Mouse (Mus musculus): ENCODE results near the gene Olfr547. TPM values are rescaled to one million over a fixed set of nuclear protein-coding genes. Genes with fewer than 3 reads are reported as not detected.
A peak's percentile ranks its signal among the peaks of the same experiment; 100 is the strongest.
"Not testable (repeated sequence)": the region's sequence is repeated elsewhere in the genome, so short reads cannot be mapped to it uniquely, and the experiment has no call there.

Gene Olfr547
- polyA plus RNA-seq (2015; fragmentation: Nextera tagmentation; extraction: Ambion mirVana): not detected in 2 replicates

DNA sequence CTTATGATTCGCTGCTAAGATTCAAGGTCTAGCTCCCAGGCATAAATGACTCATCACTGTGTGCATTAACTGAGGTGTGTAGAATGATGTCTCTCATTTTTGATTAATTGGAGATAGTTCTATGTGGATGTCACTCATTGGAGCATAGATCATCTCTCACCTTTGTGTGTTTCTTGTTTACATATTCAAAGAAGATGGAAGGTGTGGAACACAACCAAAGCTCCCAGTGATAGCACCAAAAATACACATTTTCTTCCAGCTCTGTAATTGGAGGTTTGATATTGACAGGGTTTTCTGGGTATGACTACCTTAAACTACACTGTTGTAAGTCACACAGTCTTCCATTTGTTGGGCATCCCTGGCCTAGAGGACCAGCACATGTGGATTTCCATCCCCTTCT, at the start of gene Olfr547:
Olfr547 (plus strand) TSS at position 301 of the 400 bp plus-strand sequence.
- Histone ChIP-seq H3K36me3 (ENCODE audit: control insufficient read depth, insufficient read depth, low read length) (no peaks in the 10 kb centered on the region), H3K9me3 (ENCODE audit: control insufficient read depth, low read length) (no peaks in the 10 kb centered on the region), H3K9ac (ENCODE audit: low read length) (no peak within 1 kb of the TSS), H3K27ac (ENCODE audit: low read length) (no peak within 1 kb of the TSS), H3K4me2 (ENCODE audit: low read depth, low read length) (no peak within 1 kb of the TSS), H3K27me3 (ENCODE audit: control insufficient read depth, insufficient read depth, low read depth, low read length) (no peaks in the 10 kb centered on the region), H3K4me3 (ENCODE audit: low read length) (no peak within 1 kb of the TSS), H3K4me1 (replicated peaks; ENCODE audit: control insufficient read depth, insufficient read depth, low read length) (no peaks in the 10 kb centered on the region)
- no peak for ATAC-seq (ENCODE audit: low read depth)
- WGBS: 71% methylated on average over 1 of the region's 1 CpGs

DNA sequence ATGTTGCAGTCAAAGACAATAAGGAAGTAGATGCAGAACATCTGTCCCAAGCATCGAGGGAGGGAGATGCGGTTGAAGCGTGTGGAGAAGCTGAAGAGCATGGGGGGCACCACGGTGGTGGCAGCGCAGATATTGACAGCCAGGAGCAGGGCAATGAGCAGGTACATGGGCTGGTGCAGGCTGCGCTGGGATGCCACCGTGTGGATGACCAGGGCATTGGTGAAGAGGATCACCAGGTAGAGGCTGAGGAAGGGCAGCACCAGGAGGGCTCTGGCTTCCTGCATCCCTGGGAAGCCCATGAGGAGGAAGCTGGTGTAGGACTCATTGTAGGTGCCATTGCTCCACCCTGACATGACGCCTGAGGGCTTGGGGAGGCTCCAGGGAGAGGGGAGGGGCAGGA, 49.8 kb upstream of the Olfr547 start:
- not testable (repeated sequence) for H3K4me2 ChIP-seq (ENCODE audit: low read depth, low read length); H3K9ac ChIP-seq (ENCODE audit: low read length); ATAC-seq (ENCODE audit: low read depth); H3K9me3 ChIP-seq (ENCODE audit: control insufficient read depth, low read length); H3K4me3 ChIP-seq (ENCODE audit: low read length); H3K36me3 ChIP-seq (ENCODE audit: control insufficient read depth, insufficient read depth, low read length); H3K27me3 ChIP-seq (ENCODE audit: control insufficient read depth, insufficient read depth, low read depth, low read length); H3K27ac ChIP-seq (ENCODE audit: low read length)
- 71% methylated on average over 7 of the region's 8 CpGs for WGBS
- H3K4me1 ChIP-seq (replicated peaks; ENCODE audit: control insufficient read depth, insufficient read depth, low read length): peaks cover 13% of the 10 kb centered on the region

DNA sequence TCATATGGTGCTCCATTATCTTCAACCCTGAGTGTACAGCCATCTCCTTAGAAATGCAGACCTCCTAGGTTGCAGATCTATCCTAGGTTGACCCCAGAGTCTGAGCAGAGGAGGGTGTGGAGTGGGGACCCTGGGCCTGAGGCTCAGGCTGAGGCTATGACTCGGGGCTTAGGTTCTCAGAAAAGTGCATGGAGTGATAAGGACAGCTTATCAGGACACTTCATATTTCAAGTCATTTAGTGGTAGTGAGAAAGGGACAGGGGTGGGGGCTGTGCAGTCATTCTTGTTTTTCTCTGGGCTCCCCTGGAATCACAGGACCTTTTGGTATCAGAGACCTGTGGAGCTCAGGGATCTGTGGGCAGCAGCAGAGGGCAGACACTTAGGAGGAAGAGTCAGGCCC, 48.4 kb upstream of the Olfr547 start:
- Histone ChIP-seq H3K36me3 (ENCODE audit: control insufficient read depth, insufficient read depth, low read length) (no peaks in the 10 kb centered on the region), H3K4me2 (ENCODE audit: low read depth, low read length) (no peak overlapping the region), H3K9me3 (ENCODE audit: control insufficient read depth, low read length) (no peaks in the 10 kb centered on the region), H3K27me3 (ENCODE audit: control insufficient read depth, insufficient read depth, low read depth, low read length) (no peaks in the 10 kb centered on the region), H3K9ac (ENCODE audit: low read length) (no peak overlapping the region), H3K4me1 (replicated peaks; ENCODE audit: control insufficient read depth, insufficient read depth, low read length) (peaks cover under 1% of the 10 kb centered on the region), H3K27ac (ENCODE audit: low read length) (no peak overlapping the region), H3K4me3 (ENCODE audit: low read length) (no peak overlapping the region)
- no peak for ATAC-seq (ENCODE audit: low read depth)
- WGBS: 27% methylated on average over 1 of the region's 1 CpGs

GRCm38 (mm10) chr7:102488161-102488560, 46.4 kb upstream of the Olfr547 start, which contains the start of gene Olfr544:
TSS of gene Olfr544 (minus strand) at chr7:102488313.
- H3K36me3 ChIP-seq (ENCODE audit: control insufficient read depth, insufficient read depth, low read length): no peaks in the 10 kb centered on the region
- H3K27me3 ChIP-seq (ENCODE audit: control insufficient read depth, insufficient read depth, low read depth, low read length): no peaks in the 10 kb centered on the region
- no peak within 1 kb of the TSS for H3K4me2 ChIP-seq (ENCODE audit: low read depth, low read length)
- no peak within 1 kb of the TSS for H3K27ac ChIP-seq (ENCODE audit: low read length)
- no peaks in the 10 kb centered on the region for H3K4me1 ChIP-seq (replicated peaks; ENCODE audit: control insufficient read depth, insufficient read depth, low read length)
- H3K9me3 ChIP-seq (ENCODE audit: control insufficient read depth, low read length): no peaks in the 10 kb centered on the region
- ATAC-seq (ENCODE audit: low read depth): no peak
- H3K4me3 ChIP-seq (ENCODE audit: low read length): no peak within 1 kb of the TSS
- H3K9ac ChIP-seq (ENCODE audit: low read length): no peak within 1 kb of the TSS
- 36% methylated on average over 1 of the region's 1 CpGs for WGBS

GRCm38 (mm10) chr7:102494416-102494815, 40.1 kb upstream of the Olfr547 start:
- not testable (repeated sequence) for H3K36me3 ChIP-seq (ENCODE audit: control insufficient read depth, insufficient read depth, low read length); H3K4me2 ChIP-seq (ENCODE audit: low read depth, low read length); H3K9me3 ChIP-seq (ENCODE audit: control insufficient read depth, low read length); H3K9ac ChIP-seq (ENCODE audit: low read length); H3K4me1 ChIP-seq (replicated peaks; ENCODE audit: control insufficient read depth, insufficient read depth, low read length); H3K4me3 ChIP-seq (ENCODE audit: low read length); H3K27ac ChIP-seq (ENCODE audit: low read length); ATAC-seq (ENCODE audit: low read depth); H3K27me3 ChIP-seq (ENCODE audit: control insufficient read depth, insufficient read depth, low read depth, low read length)
- WGBS: 51% methylated on average over 6 of the region's 7 CpGs

DNA sequence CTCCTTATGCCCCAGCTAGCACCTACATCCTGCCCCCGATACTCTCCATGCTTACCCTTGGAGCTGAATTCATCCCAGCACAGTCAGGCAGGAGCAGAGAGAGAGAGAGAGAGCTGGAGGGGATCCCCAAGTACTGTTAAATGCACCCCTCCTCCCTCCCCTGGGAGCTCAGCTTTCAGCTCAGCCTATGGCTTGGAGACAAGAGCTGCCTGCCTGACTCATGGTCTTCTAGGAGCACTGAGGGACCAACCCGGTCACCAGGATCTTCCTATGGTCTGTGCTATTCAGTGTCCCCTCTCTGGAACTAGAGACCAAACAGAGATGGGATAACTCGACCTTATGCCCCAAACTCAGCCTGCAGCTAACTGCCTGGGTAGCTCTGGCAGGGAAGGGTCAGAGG, 35.1 kb upstream of the Olfr547 start, which contains the start of gene Olfr545:
Olfr545 (minus strand) TSS at position 101 of the 400 bp plus-strand sequence.
- Histone ChIP-seq H3K9me3 (ENCODE audit: control insufficient read depth, low read length) (no peaks in the 10 kb centered on the region), H3K9ac (ENCODE audit: low read length) (no peak within 1 kb of the TSS), H3K4me3 (ENCODE audit: low read length) (no peak within 1 kb of the TSS), H3K27me3 (ENCODE audit: control insufficient read depth, insufficient read depth, low read depth, low read length) (no peaks in the 10 kb centered on the region), H3K4me2 (ENCODE audit: low read depth, low read length) (no peak within 1 kb of the TSS), H3K27ac (ENCODE audit: low read length) (no peak within 1 kb of the TSS), H3K36me3 (ENCODE audit: control insufficient read depth, insufficient read depth, low read length) (no peaks in the 10 kb centered on the region), H3K4me1 (replicated peaks; ENCODE audit: control insufficient read depth, insufficient read depth, low read length) (no peaks in the 10 kb centered on the region)
- ATAC-seq (ENCODE audit: low read depth): no peak
- WGBS: 67% methylated on average over 3 of the region's 3 CpGs

DNA sequence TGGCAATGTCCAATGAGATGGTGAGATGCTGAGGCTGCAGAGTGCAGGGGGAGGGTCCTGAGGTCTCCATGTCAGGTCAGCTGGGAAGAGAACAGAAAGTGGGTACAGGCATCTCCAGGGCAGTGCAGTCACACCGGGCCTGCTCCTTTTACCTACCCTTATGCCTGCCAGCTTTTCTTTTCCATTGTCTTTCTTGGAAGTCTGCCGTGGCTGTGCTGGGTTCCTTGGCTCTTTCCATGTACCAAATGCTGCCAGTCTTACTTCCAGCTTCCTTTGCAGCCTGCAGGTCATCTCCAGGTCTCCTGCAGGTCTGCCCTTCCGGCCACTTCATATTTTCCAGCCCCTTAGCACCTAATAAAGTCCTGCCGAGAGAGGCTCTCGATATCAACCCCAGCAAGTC, 32.6 kb upstream of the Olfr547 start:
- no peaks in the 10 kb centered on the region for H3K36me3 ChIP-seq (ENCODE audit: control insufficient read depth, insufficient read depth, low read length)
- 54% methylated on average over 5 of the region's 5 CpGs for WGBS
- no peaks in the 10 kb centered on the region for H3K27me3 ChIP-seq (ENCODE audit: control insufficient read depth, insufficient read depth, low read depth, low read length)
- no peak overlapping the region for H3K9ac ChIP-seq (ENCODE audit: low read length)
- H3K9me3 ChIP-seq (ENCODE audit: control insufficient read depth, low read length): no peaks in the 10 kb centered on the region
- H3K4me3 ChIP-seq (ENCODE audit: low read length): no peak overlapping the region
- H3K4me2 ChIP-seq (ENCODE audit: low read depth, low read length): no peak overlapping the region
- no peaks in the 10 kb centered on the region for H3K4me1 ChIP-seq (replicated peaks; ENCODE audit: control insufficient read depth, insufficient read depth, low read length)
- no peak for ATAC-seq (ENCODE audit: low read depth)
- no peak overlapping the region for H3K27ac ChIP-seq (ENCODE audit: low read length)

- no peaks in the 10 kb centered on the region for H3K36me3 ChIP-seq (ENCODE audit: control insufficient read depth, insufficient read depth, low read length)
- H3K27ac ChIP-seq (ENCODE audit: low read length): no peak overlapping the region
- no peaks in the 10 kb centered on the region for H3K4me1 ChIP-seq (replicated peaks; ENCODE audit: control insufficient read depth, insufficient read depth, low read length)
- ATAC-seq (ENCODE audit: low read depth): peak; percentile 77; the same call in 1 of the 2 replicates
- no peak overlapping the region for H3K9ac ChIP-seq (ENCODE audit: low read length)
- 42% methylated on average over 3 of the region's 3 CpGs for WGBS
- no peak overlapping the region for H3K4me3 ChIP-seq (ENCODE audit: low read length)
- H3K27me3 ChIP-seq (ENCODE audit: control insufficient read depth, insufficient read depth, low read depth, low read length): no peaks in the 10 kb centered on the region
- H3K9me3 ChIP-seq (ENCODE audit: control insufficient read depth, low read length): no peaks in the 10 kb centered on the region
- H3K4me2 ChIP-seq (ENCODE audit: low read depth, low read length): no peak overlapping the region
Measured at GRCm38 (mm10) chr7:102506848-102507247, 27.7 kb upstream of the Olfr547 start.

DNA sequence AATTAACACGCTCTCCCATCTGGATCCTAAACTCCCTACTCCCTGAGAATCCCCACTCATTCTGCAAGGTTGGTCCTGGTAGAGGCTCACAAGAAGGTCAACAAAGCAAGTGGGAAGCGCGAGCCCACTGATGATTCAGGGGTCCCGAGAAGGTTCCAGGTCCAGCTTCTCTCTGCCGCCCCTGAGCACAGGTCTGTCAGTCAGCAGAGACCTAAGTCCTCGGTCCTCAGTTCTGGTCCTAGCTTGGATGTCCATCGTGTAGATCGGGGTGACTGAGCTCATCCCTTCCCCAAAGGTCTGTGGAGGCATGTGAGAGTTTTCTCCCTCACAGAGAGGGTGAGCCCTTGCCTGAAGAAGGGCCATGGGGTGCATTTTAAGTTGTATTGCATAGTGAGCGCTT, 26.5 kb upstream of the Olfr547 start:
- 80% methylated on average over 9 of the region's 9 CpGs for WGBS
- H3K4me1 ChIP-seq (replicated peaks; ENCODE audit: control insufficient read depth, insufficient read depth, low read length): no peaks in the 10 kb centered on the region; the same call in 1 of the 2 replicates
- no peak for ATAC-seq (ENCODE audit: low read depth)

DNA sequence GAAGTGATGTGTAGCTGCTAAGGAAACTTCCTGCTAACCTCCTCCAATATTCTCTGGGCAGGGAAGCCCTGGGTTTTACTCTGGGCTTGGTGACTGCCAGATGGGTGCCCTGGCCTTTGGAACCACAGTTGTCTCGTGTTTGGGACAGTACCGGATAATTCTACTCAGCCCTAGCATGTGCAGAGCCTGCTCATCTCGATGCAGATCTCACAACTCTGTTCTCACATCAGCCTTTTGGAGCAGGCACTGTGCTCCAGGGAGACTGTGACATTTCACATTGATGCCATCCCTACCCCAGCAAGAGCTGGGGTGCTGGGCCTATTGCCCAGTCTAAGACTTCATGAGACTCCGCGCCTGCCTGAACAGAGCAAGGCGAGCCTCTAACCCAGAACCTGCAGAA, 25.9 kb upstream of the Olfr547 start:
- H3K9ac ChIP-seq (ENCODE audit: low read length): no peak overlapping the region
- H3K9me3 ChIP-seq (ENCODE audit: control insufficient read depth, low read length): no peaks in the 10 kb centered on the region
- no peaks in the 10 kb centered on the region for H3K36me3 ChIP-seq (ENCODE audit: control insufficient read depth, insufficient read depth, low read length)
- H3K27ac ChIP-seq (ENCODE audit: low read length): no peak overlapping the region
- H3K4me1 ChIP-seq (replicated peaks; ENCODE audit: control insufficient read depth, insufficient read depth, low read length): no peaks in the 10 kb centered on the region; the same call in 1 of the 2 replicates
- no peaks in the 10 kb centered on the region for H3K27me3 ChIP-seq (ENCODE audit: control insufficient read depth, insufficient read depth, low read depth, low read length)
- no peak overlapping the region for H3K4me2 ChIP-seq (ENCODE audit: low read depth, low read length)
- ATAC-seq (ENCODE audit: low read depth): no peak
- 89% methylated on average over 6 of the region's 6 CpGs for WGBS
- no peak overlapping the region for H3K4me3 ChIP-seq (ENCODE audit: low read length)

More for the DNA sequence above, 26.5 kb upstream of the Olfr547 start:
- H3K27me3 ChIP-seq (ENCODE audit: control insufficient read depth, insufficient read depth, low read depth, low read length): no peaks in the 10 kb centered on the region
- H3K4me3 ChIP-seq (ENCODE audit: low read length): no peak overlapping the region
- no peak overlapping the region for H3K9ac ChIP-seq (ENCODE audit: low read length)
- no peak overlapping the region for H3K27ac ChIP-seq (ENCODE audit: low read length)
- no peaks in the 10 kb centered on the region for H3K9me3 ChIP-seq (ENCODE audit: control insufficient read depth, low read length)
- no peak overlapping the region for H3K4me2 ChIP-seq (ENCODE audit: low read depth, low read length)
- no peaks in the 10 kb centered on the region for H3K36me3 ChIP-seq (ENCODE audit: control insufficient read depth, insufficient read depth, low read length)
